Mouse (Mus musculus) midbrain, embryonic 11.5 days (tissue): ENCODE data around the gene Rnf150. TPM values are rescaled to one million over a fixed set of nuclear protein-coding genes. Genes with fewer than 3 reads are reported as not detected.

Experiments
- ATAC-seq: fragments of 200-750 bp; cut with Nextera tagmentation; 2 replicates; pipeline ENCODE4 v1.8.0; 2017; ENCODE audit warnings: moderate TSS enrichment, moderate library complexity; ENCODE audit not compliant: low FRiP score
- DNase-seq: peaks from one replicate; pipeline ENCODE4 v3.0.0; 2015; ENCODE audit warnings: low spot score; ENCODE audit errors: missing footprints
- H3K27ac ChIP-seq: fragments of 300-500 bp; sonication (generic); 2 replicates; pipeline ENCODE4 v1.5.1; 2014; ENCODE audit warnings: low read depth, low read length
- H3K27me3 ChIP-seq: fragments of 300-500 bp; sonication (generic); 2 replicates; pipeline ENCODE4 v1.6.1; 2014; ENCODE audit warnings: mild to moderate bottlenecking, low read length, moderate library complexity, mixed read lengths; ENCODE audit not compliant: control insufficient read depth, insufficient read depth
- H3K36me3 ChIP-seq: fragments of 300-500 bp; sonication (generic); 2 replicates; pipeline ENCODE4 v1.6.1; 2014; ENCODE audit warnings: mild to moderate bottlenecking, low read length, moderate library complexity, mixed read lengths; ENCODE audit not compliant: control insufficient read depth, insufficient read depth
- H3K4me1 ChIP-seq: fragments of 300-500 bp; sonication (generic); 2 replicates; pipeline ENCODE4 v1.6.1; 2014; ENCODE audit warnings: low read length; ENCODE audit not compliant: control insufficient read depth, insufficient read depth
- H3K4me2 ChIP-seq: fragments of 300-500 bp; sonication (generic); 2 replicates; pipeline ENCODE4 v1.6.1; 2014; ENCODE audit warnings: mild to moderate bottlenecking, moderate library complexity
- H3K4me3 ChIP-seq: fragments of 300-500 bp; sonication (generic); 2 replicates; pipeline ENCODE4 v1.5.1; 2014; ENCODE audit warnings: low read depth, low read length
- H3K9ac ChIP-seq: fragments of 300-500 bp; sonication (generic); 2 replicates; pipeline ENCODE4 v1.6.1; 2014; ENCODE audit warnings: low read length
- H3K9me3 ChIP-seq: fragments of 300-500 bp; sonication (generic); 2 replicates; pipeline ENCODE4 v1.6.1; 2016; ENCODE audit warnings: low read length; ENCODE audit not compliant: control insufficient read depth
- WGBS: fragments of 180-500 bp; shearing (Covaris S2); extraction: QIAGEN DNeasy Blood & Tissue Kit; methylation state at CpG from one replicate; pipeline ENCODE4 v1.1.7; 2014; 5-methylcytosine and 5-hydroxymethylcytosine counted together
- polyA plus RNA-seq: library from polyadenylated mRNA; unstranded; fragments of >200 nt; fragmentation: Nextera tagmentation; extraction: Ambion mirVana; gene quantifications from 2 replicates; pipeline ENCODE4 v1.2.1, GENCODE M21; 2014

Rnf150 gene
- polyA plus RNA-seq, 1 experiment from 2014 or later: 1.2 TPM

- H3K4me3 ChIP-seq: no peak overlapping the region
- DNase-seq: peak; percentile 54
- no peak for ATAC-seq
Observed at GRCm38 (mm10) chr8:83061257-83061656, 198.1 kb downstream of the Rnf150 start.

GRCm38 (mm10) chr8:83061873-83062272 lies 198.7 kb downstream of the Rnf150 start:
- Histone ChIP-seq H3K27ac (no peak overlapping the region), H3K27me3 (no peaks in the 10 kb centered on the region), H3K4me1 (no peaks in the 10 kb centered on the region), H3K36me3 (no peaks in the 10 kb centered on the region), H3K9me3 (no peaks in the 10 kb centered on the region), H3K4me2 (no peak overlapping the region), H3K9ac (no peak overlapping the region), H3K4me3 (no peak overlapping the region)
- DNase-seq (peak; percentile 51), ATAC-seq (no peak)
- 77% methylated on average over 3 of the region's 3 CpGs for WGBS

More at GRCm38 (mm10) chr8:83061257-83061656, 198.1 kb downstream of the Rnf150 start:
- Histone ChIP-seq H3K4me2 (no peak overlapping the region), H3K9me3 (no peaks in the 10 kb centered on the region), H3K27ac (no peak overlapping the region), H3K36me3 (no peaks in the 10 kb centered on the region), H3K27me3 (no peaks in the 10 kb centered on the region), H3K4me1 (no peaks in the 10 kb centered on the region), H3K9ac (no peak overlapping the region)
- 78% methylated on average over 5 of the region's 5 CpGs for WGBS

DNA sequence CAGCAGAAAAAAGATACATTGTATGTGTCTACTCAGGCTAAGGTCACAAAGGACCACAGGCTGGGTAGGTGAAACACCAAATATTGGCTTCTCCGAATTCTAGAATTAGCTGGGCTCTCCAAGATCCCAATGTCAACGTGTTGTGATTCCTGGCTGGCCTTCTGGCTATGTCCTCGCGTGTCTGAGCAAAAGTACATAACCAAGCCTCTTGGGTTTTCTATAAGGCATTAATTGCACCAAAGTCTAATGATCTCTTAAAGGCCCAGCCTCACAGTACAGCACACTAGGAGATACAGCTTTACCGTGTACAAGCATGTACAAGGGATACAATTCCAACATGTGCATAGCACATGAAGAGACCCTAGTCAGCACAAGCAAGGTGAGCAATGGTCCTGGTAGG lies 199.1 kb downstream of the Rnf150 start:
- ATAC-seq (no peak), DNase-seq (peak; percentile 76)
- H3K4me3 ChIP-seq: no peak overlapping the region
- H3K27ac ChIP-seq: no peak overlapping the region
- no peaks in the 10 kb centered on the region for H3K4me1 ChIP-seq
- no peaks in the 10 kb centered on the region for H3K9me3 ChIP-seq
- no peaks in the 10 kb centered on the region for H3K36me3 ChIP-seq
- no peak overlapping the region for H3K9ac ChIP-seq
- H3K4me2 ChIP-seq: no peak overlapping the region
- no peaks in the 10 kb centered on the region for H3K27me3 ChIP-seq
- WGBS: 87% methylated on average over 5 of the region's 5 CpGs

GRCm38 (mm10) chr8:83064096-83064495 lies 200.9 kb downstream of the Rnf150 start:
- peak; percentile 77 for DNase-seq
- Histone ChIP-seq H3K9ac (no peak overlapping the region), H3K27me3 (no peaks in the 10 kb centered on the region), H3K9me3 (no peaks in the 10 kb centered on the region), H3K36me3 (no peaks in the 10 kb centered on the region), H3K4me1 (no peaks in the 10 kb centered on the region), H3K4me2 (no peak overlapping the region), H3K4me3 (no peak overlapping the region), H3K27ac (no peak overlapping the region)
- ATAC-seq: no peak
- WGBS: 96% methylated on average over 6 of the region's 6 CpGs

- 91% methylated on average over 6 of the region's 6 CpGs for WGBS
- H3K9me3 ChIP-seq: no peaks in the 10 kb centered on the region
- no peaks in the 10 kb centered on the region for H3K36me3 ChIP-seq
- H3K4me3 ChIP-seq: no peak overlapping the region
- H3K4me1 ChIP-seq: no peaks in the 10 kb centered on the region
- no peak overlapping the region for H3K4me2 ChIP-seq
- no peak overlapping the region for H3K9ac ChIP-seq
- H3K27me3 ChIP-seq: no peaks in the 10 kb centered on the region
- ATAC-seq (no peak), DNase-seq (peak; percentile 71)
- H3K27ac ChIP-seq: no peak overlapping the region
Observed at GRCm38 (mm10) chr8:83066076-83066475, 202.9 kb downstream of the Rnf150 start.

DNA sequence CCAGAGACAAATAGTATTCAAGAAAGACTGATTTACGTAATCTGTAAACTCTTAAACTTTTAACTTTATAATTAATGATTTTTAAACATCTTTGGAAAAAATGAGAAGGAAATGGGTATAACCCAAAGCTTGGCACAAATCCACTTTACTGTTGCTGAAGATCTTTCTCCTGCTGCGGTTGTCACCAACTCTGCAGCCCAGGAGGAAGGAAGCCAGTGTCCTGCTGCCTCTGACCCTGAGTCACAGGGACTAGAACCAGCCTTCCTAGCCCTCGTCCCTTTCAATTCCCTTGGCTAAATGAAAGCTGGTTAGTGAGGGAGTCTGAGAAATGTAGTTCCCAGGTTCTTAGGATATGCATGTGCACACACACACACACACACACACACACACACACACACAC lies 203.7 kb downstream of the Rnf150 start:
- Histone ChIP-seq H3K4me2 (no peak overlapping the region), H3K36me3 (no peaks in the 10 kb centered on the region), H3K27ac (no peak overlapping the region), H3K27me3 (no peaks in the 10 kb centered on the region), H3K9me3 (no peaks in the 10 kb centered on the region), H3K4me3 (no peak overlapping the region), H3K4me1 (no peaks in the 10 kb centered on the region), H3K9ac (no peak overlapping the region)
- DNase-seq (no peak), ATAC-seq (no peak)
- WGBS: 78% methylated on average over 3 of the region's 3 CpGs

DNA sequence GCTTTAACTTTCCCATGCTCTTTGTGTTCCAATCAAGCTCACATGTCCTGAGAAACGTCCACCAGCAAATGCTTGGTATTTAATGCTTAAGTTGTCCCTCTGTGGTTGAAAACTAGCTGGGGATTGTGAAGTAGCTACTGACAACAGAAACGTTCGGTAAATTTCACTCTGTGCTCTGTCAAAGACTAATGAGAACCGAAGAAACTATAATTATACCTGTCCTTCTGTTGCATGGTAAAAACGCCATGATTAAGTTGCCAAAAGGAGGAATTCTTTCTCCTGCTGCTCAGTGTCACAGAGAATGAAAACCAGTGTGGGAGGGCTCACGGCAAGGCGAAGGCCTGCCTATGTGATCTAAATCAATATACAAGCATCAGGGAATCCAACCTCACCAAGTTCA lies 204.8 kb downstream of the Rnf150 start:
- Histone ChIP-seq H3K27me3 (no peaks in the 10 kb centered on the region), H3K4me1 (no peaks in the 10 kb centered on the region), H3K27ac (no peak overlapping the region), H3K4me3 (no peak overlapping the region), H3K36me3 (no peaks in the 10 kb centered on the region), H3K9me3 (no peaks in the 10 kb centered on the region), H3K9ac (no peak overlapping the region), H3K4me2 (no peak overlapping the region)
- ATAC-seq (no peak), DNase-seq (no peak)
- 79% methylated on average over 7 of the region's 7 CpGs for WGBS

- H3K9ac ChIP-seq: no peak overlapping the region
- no peak overlapping the region for H3K27ac ChIP-seq
- no peak overlapping the region for H3K4me2 ChIP-seq
- ATAC-seq: no peak
- H3K9me3 ChIP-seq: 0 out of 2 replicates have a peak, but pooled peaks cover 2% of the 10 kb centered on the region
- DNase-seq: peak; percentile 41
- H3K4me1 ChIP-seq: no peaks in the 10 kb centered on the region
- no peaks in the 10 kb centered on the region for H3K36me3 ChIP-seq
- WGBS: 83% methylated on average over 3 of the region's 3 CpGs
- no peak overlapping the region for H3K4me3 ChIP-seq
- no peaks in the 10 kb centered on the region for H3K27me3 ChIP-seq
Observed at GRCm38 (mm10) chr8:83074248-83074647, 211.1 kb downstream of the Rnf150 start.

- Histone ChIP-seq H3K4me3 (no peak overlapping the region), H3K27ac (no peak overlapping the region), H3K9ac (no peak overlapping the region), H3K4me2 (no peak overlapping the region), H3K9me3 (0 out of 2 replicates have a peak, but pooled peaks cover 2% of the 10 kb centered on the region), H3K27me3 (no peaks in the 10 kb centered on the region), H3K4me1 (no peaks in the 10 kb centered on the region), H3K36me3 (no peaks in the 10 kb centered on the region)
- ATAC-seq (no peak), DNase-seq (no peak)
- WGBS: 92% methylated on average over 1 of the region's 1 CpGs
Observed at GRCm38 (mm10) chr8:83076621-83077020, 213.5 kb downstream of the Rnf150 start.

DNA sequence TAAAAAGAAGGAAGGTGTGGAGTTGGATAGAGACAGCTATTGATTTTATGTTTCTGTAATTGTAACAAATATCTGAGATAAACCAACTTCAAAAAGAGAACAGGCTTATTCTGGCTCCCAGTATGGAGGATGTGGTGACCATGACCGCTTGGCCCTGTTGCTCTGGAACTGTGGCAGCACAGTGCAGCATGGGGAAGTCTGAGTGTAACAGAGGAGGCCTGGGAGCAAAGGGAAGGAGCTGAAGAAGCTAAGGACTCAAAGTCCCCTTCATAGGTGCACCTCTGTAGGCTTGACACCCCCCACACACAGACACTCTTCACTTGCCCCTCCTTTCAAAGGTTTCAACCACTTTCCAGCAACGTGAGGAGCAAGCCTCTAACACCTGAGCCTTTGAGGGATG lies 214.2 kb downstream of the Rnf150 start:
- H3K27me3 ChIP-seq: no peaks in the 10 kb centered on the region
- WGBS: 65% methylated on average over 2 of the region's 2 CpGs

More for the DNA sequence above, 214.2 kb downstream of the Rnf150 start:
- Histone ChIP-seq H3K9me3 (0 out of 2 replicates have a peak, but pooled peaks cover 2% of the 10 kb centered on the region), H3K36me3 (no peaks in the 10 kb centered on the region), H3K9ac (no peak overlapping the region), H3K4me2 (no peak overlapping the region), H3K4me3 (no peak overlapping the region), H3K27ac (no peak overlapping the region), H3K4me1 (no peaks in the 10 kb centered on the region)
- DNase-seq (no peak), ATAC-seq (no peak)
